Mouse (Mus musculus) testis, postnatal 10 days (tissue): ENCODE data around the gene Gse1.

ENCODE experiments used
- DNase-seq: peaks from one replicate; pipeline ENCODE4 v3.0.0; 2021; ENCODE audit warnings: low spot score

The Gse1 gene

GRCm38 (mm10) chr8:120620441-120620840, 392.2 kb downstream of the Gse1 start:
- DNase-seq: no peak

GRCm38 (mm10) chr8:120622161-120622560, 393.9 kb downstream of the Gse1 start:
- no peak for DNase-seq

DNA sequence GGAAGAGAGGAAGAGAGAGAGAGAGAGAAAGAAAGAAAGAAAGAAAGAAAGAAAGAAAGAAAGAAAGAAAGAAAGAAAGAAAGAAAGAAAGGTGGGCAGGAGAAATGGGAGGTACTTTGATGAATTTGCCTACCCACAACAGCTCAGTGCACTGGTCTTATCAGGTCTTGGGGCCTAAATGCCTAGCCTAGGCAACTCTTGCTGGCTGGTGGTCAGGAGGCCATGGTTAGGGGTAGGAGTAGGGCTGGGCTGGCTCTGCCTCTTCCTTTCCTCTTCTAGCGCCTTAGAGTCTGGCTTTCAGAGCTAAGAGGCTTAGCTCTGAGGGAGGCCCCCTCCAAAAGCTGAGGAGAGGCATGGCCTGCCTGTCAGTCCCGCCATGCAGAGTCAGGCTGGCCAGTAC, 395.4 kb downstream of the Gse1 start:
- DNase-seq: no peak

DNA sequence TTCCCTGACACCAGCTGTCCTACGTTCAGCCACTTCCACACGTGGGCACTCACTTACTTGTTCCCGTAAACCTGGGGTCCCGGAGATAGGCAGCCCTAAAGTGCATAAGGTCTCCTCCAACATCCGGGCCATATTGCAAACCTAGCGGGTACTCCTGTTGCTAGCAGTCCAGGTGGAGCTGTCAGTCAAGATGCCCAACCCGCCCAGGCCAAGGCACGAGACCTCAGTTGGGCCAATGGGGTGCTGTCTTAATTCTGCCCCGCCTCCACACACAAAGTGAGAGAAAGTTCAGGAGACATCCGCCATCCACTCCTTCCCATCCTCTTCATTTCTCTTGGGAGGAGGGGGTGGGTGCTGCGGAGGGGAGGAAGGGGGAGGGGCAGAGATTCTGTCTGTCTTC, 398.2 kb downstream of the Gse1 start:
- DNase-seq: no peak

DNA sequence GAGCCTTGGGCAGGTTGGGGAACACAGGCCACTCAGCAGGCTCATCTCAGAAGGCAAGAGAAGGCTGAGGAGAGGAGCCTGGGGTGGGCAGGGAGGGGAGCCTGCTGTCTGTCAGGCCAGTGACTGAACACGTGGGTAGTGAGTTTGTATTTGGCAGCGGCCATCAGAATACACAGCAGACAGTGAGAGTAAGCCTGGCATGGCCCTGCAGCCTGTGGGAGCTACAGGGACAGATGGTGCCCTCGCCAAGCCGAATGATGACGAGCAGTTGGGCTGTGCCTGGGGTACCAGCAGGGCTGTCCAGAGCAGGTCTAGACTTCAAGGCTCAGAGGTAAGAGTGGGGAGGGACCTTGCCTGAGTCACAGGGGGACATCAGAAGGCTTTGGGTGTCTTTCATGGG, 399.0 kb downstream of the Gse1 start:
- DNase-seq: no peak

- DNase-seq: no peak
These were observed 401.8 kb downstream of the Gse1 start for GRCm38 (mm10) chr8:120630031-120630430.

GRCm38 (mm10) chr8:120630848-120631247, 402.6 kb downstream of the Gse1 start:
- no peak for DNase-seq
